Mouse (Mus musculus) midbrain, embryonic 16.5 days (tissue): ENCODE measurements around the gene Olfr1564. TPM values are rescaled to one million over a fixed set of nuclear protein-coding genes. Genes with fewer than 3 reads are reported as not detected.
"Not testable (repeated sequence)": the region's sequence is repeated elsewhere in the genome, so short reads cannot be mapped to it uniquely, and the experiment has no call there.

Experiments
- ATAC-seq: fragments of 200-750 bp; cut with Nextera tagmentation; 2 replicates; pipeline ENCODE4 v1.8.0; 2017; ENCODE audit warnings: moderate TSS enrichment
- H3K27ac ChIP-seq: fragments of 300-500 bp; sonication (generic); 2 replicates; pipeline ENCODE4 v1.5.1; 2014; ENCODE audit warnings: mild to moderate bottlenecking, low read length, mixed read lengths
- H3K27me3 ChIP-seq: fragments of 300-500 bp; sonication (generic); 2 replicates; pipeline ENCODE4 v1.6.1; 2014; ENCODE audit warnings: low read depth, low read length, mixed read lengths; ENCODE audit not compliant: control insufficient read depth, insufficient read depth
- H3K36me3 ChIP-seq: fragments of 300-500 bp; sonication (generic); 2 replicates; pipeline ENCODE4 v1.6.1; 2014; ENCODE audit warnings: mild to moderate bottlenecking, low read length, moderate library complexity, mixed read lengths; ENCODE audit not compliant: control insufficient read depth, insufficient read depth
- H3K4me1 ChIP-seq: fragments of 300-500 bp; sonication (generic); 2 replicates; pipeline ENCODE4 v1.6.1; 2014; ENCODE audit warnings: mild to moderate bottlenecking, low read length, mixed read lengths; ENCODE audit not compliant: control insufficient read depth, insufficient read depth
- H3K4me2 ChIP-seq: fragments of 300-500 bp; sonication (generic); 2 replicates; pipeline ENCODE4 v1.6.1; 2014; ENCODE audit warnings: mild to moderate bottlenecking, low read length, mixed read lengths
- H3K4me3 ChIP-seq: fragments of 300-500 bp; sonication (generic); 2 replicates; pipeline ENCODE4 v1.5.1; 2014; ENCODE audit warnings: low read depth, mild to moderate bottlenecking, low read length, moderate library complexity, mixed read lengths
- H3K9ac ChIP-seq: fragments of 300-500 bp; sonication (generic); 2 replicates; pipeline ENCODE4 v1.6.1; 2014; ENCODE audit warnings: low read depth, low read length, mixed read lengths
- H3K9me3 ChIP-seq: fragments of 300-500 bp; sonication (generic); replicated peaks from 2 replicates; pipeline ENCODE4 v1.6.1; 2014; ENCODE audit warnings: mild to moderate bottlenecking, low read length, mixed read lengths; ENCODE audit not compliant: control insufficient read depth, poor library complexity, severe bottlenecking
- WGBS: fragments of 180-500 bp; shearing (Covaris S2); extraction: QIAGEN DNeasy Blood & Tissue Kit; methylation state at CpG from one replicate; pipeline ENCODE4 v1.1.7; 2014; 5-methylcytosine and 5-hydroxymethylcytosine counted together
- polyA plus RNA-seq: library from polyadenylated mRNA; unstranded; fragments of >200 nt; fragmentation: Nextera tagmentation; extraction: Ambion mirVana; gene quantifications from 2 replicates; pipeline ENCODE4 v1.2.1, GENCODE M21; 2015

The Olfr1564 gene
- not detected in 2 replicates for polyA plus RNA-seq

DNA sequence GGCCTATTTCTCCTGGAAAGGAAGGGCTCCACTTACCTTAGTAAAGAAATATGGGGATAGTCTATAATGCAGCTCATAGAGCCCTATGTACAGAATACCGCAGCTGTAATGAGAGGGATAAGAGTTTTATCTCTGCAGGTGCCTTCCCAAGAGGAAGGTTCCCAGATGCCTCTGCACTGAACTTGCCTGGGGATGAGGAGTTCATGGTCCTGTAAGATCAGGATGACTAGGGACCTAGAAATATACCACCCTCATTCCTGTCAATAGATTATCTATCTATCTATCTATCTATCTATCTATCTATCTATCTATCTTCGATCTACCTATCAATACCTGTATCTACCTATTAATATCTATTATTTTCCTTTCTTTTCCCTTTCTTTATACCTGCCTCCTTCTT is at the start of gene Olfr1564:
Gene Olfr1564 (minus strand): TSS at position 101 of the 400 bp plus-strand sequence.
- Histone ChIP-seq H3K9me3 (peaks cover 7% of the 10 kb centered on the region), H3K36me3 (no peaks in the 10 kb centered on the region), H3K4me1 (no peaks in the 10 kb centered on the region), H3K27me3 (no peaks in the 10 kb centered on the region), H3K4me3 (no peak within 1 kb of the TSS), H3K27ac (no peak within 1 kb of the TSS), H3K4me2 (no peak within 1 kb of the TSS), H3K9ac (no peak within 1 kb of the TSS)
- WGBS: 82% methylated on average over 2 of the region's 2 CpGs
- ATAC-seq: no peak

DNA sequence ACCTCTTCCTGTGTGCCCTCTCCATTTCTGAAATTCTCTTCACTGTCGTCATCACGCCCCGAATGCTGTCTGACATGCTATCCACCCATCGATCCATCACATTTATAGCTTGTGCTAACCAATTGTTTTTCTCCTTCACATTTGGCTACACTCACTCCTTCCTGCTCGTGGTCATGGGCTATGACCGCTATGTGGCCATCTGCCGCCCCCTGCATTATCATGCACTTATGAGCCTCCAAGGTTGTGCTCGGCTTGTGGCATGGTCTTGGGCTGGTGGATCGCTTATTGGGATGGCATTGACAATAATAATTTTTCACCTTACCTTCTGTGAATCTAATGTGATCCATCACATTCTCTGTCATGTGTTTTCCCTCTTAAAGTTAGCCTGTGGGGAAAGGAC is 47.4 kb upstream of the Olfr1564 start:
- no peak for ATAC-seq
- Histone ChIP-seq H3K36me3 (no peaks in the 10 kb centered on the region), H3K27me3 (no peaks in the 10 kb centered on the region; the same call in 1 of the 2 replicates), H3K9me3 (no peaks in the 10 kb centered on the region), H3K4me2 (no peak overlapping the region), H3K4me1 (no peaks in the 10 kb centered on the region), H3K4me3 (no peak overlapping the region), H3K27ac (no peak overlapping the region), H3K9ac (no peak overlapping the region)
- 90% methylated on average over 9 of the region's 9 CpGs for WGBS

DNA sequence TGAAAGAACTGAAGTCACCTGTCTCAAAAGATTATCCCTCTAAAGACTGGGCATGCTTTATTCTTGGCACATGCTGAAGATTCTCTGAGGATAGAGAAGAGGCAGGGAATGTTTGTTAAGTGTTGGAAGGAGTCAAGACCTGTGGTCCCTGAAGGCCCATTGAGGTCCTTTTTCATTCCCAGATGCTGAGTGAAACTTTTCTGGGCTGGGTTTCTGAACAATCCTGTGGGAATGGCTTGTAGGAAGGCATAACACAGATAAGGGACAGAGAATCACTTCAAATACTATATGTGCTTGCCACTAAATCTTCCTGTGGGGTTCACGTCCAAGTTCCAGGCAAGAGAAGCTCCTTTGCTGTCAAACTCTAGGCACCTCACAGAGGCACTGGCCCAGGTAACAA is 42.9 kb upstream of the Olfr1564 start, which contains the start of gene Olfr63:
Gene Olfr63 (plus strand): TSS at position 301 of the 400 bp plus-strand sequence.
- 68% methylated on average over 1 of the region's 1 CpGs for WGBS
- Histone ChIP-seq H3K36me3 (no peaks in the 10 kb centered on the region), H3K27me3 (no peaks in the 10 kb centered on the region; the same call in 1 of the 2 replicates)

DNA sequence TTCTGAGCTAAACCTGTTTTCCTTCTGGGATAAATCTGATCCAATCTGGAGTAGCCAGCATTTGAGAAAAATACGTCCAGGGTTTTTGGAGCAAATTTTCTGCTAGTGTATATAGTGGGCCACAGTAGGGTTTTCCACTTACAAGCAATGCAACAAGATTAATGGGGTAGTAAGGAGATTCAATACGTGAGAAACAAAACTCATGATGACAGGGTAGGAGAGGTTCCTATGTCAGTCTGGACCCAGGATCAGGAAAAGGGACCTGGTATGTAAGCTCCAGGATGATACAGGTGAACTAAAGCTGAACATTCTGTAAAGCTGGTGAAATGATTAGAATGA is 33.8 kb upstream of the Olfr1564 start:
- H3K36me3 ChIP-seq, H3K4me3 ChIP-seq, H3K4me2 ChIP-seq, H3K27me3 ChIP-seq, H3K27ac ChIP-seq, H3K9me3 ChIP-seq, H3K9ac ChIP-seq, H3K4me1 ChIP-seq: not testable (repeated sequence)
- ATAC-seq: peak; percentile 50; the same call in 1 of the 2 replicates
- no CpG with 5 or more reads among the region's 2 CpGs for WGBS

More for the DNA sequence above, 42.9 kb upstream of the Olfr1564 start, which contains the start of gene Olfr63:
- ATAC-seq: no peak
- Histone ChIP-seq H3K27ac (no peak within 1 kb of the TSS), H3K4me2 (no peak within 1 kb of the TSS), H3K9me3 (no peaks in the 10 kb centered on the region), H3K4me1 (no peaks in the 10 kb centered on the region), H3K9ac (no peak within 1 kb of the TSS), H3K4me3 (no peak within 1 kb of the TSS)

DNA sequence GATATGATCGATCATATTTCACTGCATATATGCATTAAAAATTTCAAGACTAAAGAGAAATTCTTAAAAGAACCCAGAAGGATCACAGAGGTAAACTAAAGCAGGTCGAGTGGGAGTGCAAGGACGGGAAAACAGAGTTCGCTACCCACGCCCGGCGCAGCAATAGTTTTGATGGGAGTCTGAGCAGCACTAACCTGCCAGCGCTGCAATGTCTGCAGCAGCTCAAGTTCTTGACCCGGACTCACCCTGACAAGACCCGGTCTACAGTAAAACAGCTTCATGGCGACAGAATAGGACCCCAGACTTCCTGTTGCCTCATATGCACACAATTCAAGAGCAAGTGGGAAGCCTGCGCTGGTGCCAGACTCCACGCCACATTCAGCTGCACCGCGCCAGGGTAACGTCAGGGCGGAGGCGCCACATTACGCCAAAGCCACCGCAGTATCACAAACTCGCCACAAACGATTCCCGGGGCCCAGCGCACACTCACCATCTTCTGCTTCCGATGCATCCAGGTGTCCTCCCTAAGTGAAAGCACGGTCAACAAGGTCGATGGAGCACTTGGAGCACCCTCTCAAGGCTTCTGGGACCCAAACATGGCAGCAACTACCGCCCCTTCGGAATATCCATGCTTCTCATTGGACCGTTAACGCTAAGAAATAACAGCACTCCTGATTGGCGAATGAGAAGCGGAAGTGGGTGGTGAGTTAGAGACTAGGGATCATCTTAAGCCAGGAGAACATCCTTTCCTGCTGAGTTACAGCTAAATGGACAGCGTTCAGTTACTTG is 33.2 kb upstream of the Olfr1564 start, which contains the start of gene Zfp955a:
Gene Zfp955a (minus strand): TSS at position 616 of the 789 bp plus-strand sequence.
- not testable (repeated sequence) for H3K9ac ChIP-seq, H3K27ac ChIP-seq, H3K4me1 ChIP-seq, H3K4me3 ChIP-seq, H3K27me3 ChIP-seq, H3K9me3 ChIP-seq, H3K36me3 ChIP-seq
- peak; percentile 100 for ATAC-seq
- 63% methylated on average over 1 of the region's 34 CpGs for WGBS
- peak within 1 kb of the TSS; percentile 19; the same call in 1 of the 2 replicates for H3K4me2 ChIP-seq

DNA sequence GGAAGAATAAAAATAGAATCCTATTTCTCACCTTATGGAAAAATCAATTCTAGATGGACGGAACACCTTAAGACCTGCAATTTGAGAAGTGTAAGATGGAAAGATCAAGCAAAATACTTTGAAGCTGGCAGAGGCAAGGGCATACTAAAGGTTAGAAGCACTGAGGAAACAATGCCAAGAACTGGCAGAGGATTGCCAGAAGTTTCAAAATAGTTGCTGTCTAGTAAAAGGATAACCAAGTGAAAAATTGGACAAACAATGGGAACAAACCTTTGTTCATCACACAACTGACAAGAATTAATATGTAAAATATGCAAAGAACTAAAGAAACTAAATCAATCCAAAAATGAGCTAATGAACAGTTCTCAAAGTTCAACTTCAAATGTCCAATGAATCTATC is 15.2 kb upstream of the Olfr1564 start:
- WGBS: 96% methylated on average over 1 of the region's 1 CpGs
- H3K27ac ChIP-seq, H3K4me1 ChIP-seq, ATAC-seq, H3K27me3 ChIP-seq, H3K9ac ChIP-seq, H3K4me3 ChIP-seq, H3K4me2 ChIP-seq, H3K9me3 ChIP-seq: not testable (repeated sequence)
- peaks cover 11% of the 10 kb centered on the region for H3K36me3 ChIP-seq

DNA sequence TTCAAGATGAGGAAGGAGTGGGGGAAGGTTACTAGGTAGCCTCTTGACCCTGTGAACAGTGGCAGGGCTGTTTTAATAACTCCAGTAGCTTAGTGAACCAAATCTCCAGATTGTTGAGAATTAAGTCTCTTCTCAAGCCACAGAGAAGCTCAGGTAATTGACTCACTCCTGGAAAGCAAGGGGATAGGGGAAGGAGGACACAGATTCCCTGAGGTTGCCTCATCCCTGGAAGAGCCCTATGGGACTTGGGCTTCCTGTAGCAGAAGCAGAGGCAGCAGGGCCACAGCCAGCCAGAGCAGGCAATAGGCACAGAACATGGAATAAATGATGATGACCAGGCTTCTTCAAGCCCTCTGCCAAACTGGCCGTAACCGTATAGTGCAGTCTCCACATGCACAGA is 30.5 kb downstream of the Olfr1564 start, which contains the start of gene Olfr239:
Gene Olfr239 (plus strand): TSS at position 301 of the 400 bp plus-strand sequence.
- WGBS: no CpG with 5 or more reads among the region's 2 CpGs
- not testable (repeated sequence) for H3K9ac ChIP-seq, H3K4me3 ChIP-seq, ATAC-seq, H3K4me1 ChIP-seq, H3K9me3 ChIP-seq, H3K27ac ChIP-seq, H3K27me3 ChIP-seq, H3K4me2 ChIP-seq, H3K36me3 ChIP-seq

DNA sequence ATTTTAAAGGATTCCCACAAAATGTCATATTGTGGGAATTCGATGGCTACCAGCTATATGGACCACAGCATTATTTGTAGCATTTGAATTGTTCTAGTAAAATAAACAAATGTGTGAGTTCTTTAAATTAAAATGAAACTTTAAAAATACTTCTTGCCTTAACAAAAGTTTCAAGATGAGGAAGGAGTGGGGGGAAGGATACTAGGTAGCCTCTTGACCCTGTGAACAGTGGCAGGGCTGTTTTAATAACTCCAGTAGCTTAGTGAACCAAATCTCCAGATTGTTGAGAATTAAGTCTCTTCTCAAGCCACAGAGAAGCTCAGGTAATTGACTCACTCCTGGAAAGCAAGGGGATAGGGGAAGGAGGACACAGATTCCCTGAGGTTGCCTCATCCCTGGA is 53.3 kb downstream of the Olfr1564 start, which contains the start of gene Olfr55:
Gene Olfr55 (plus strand): TSS at position 301 of the 400 bp plus-strand sequence.
- not testable (repeated sequence) for H3K27ac ChIP-seq, H3K9ac ChIP-seq, ATAC-seq, H3K4me3 ChIP-seq, H3K4me2 ChIP-seq, H3K36me3 ChIP-seq, H3K4me1 ChIP-seq, H3K27me3 ChIP-seq, H3K9me3 ChIP-seq
- 87% methylated on average over 1 of the region's 1 CpGs for WGBS
